Mouse (Mus musculus) heart, adult 18-20 months (tissue): ENCODE measurements around the gene Gm21830. TPM values are rescaled to one million over a fixed set of nuclear protein-coding genes. Genes with fewer than 3 reads are reported as not detected.
"Not testable (repeated sequence)": the region's sequence is repeated elsewhere in the genome, so short reads cannot be mapped to it uniquely, and the experiment has no call there.

ENCODE experiments used
- DNase-seq, 2 experiments: peaks; one replicate each; pipeline ENCODE4 v3.0.0; 2021 to 2022; ENCODE audit warnings: mixed read lengths in 1 of 2
- long read RNA-seq, 2 experiments: library from polyadenylated mRNA; stranded (forward); transcript quantifications; one replicate each; pipeline ENCODE4 v2.0.0; 2021
- total RNA-seq, 2 experiments: library from RNA; stranded (reverse); gene quantifications; 2 replicates each; pipeline ENCODE4 v1.2.3; 2021

Gm21830 gene
- total RNA-seq, result not detected
- long read RNA-seq, experiment 1, result 0 reads
- long read RNA-seq, experiment 2, result 0 reads

- not testable (repeated sequence) for DNase-seq
These were observed at the start of gene Gm21830 for GRCm38 (mm10) chr2:67413425-67413824. Gene Gm21830 (plus strand): TSS chr2:67413725.

- DNase-seq, result no peak
These were observed 49.0 kb upstream of the Gm21830 start for GRCm38 (mm10) chr2:67364506-67364905.

DNA sequence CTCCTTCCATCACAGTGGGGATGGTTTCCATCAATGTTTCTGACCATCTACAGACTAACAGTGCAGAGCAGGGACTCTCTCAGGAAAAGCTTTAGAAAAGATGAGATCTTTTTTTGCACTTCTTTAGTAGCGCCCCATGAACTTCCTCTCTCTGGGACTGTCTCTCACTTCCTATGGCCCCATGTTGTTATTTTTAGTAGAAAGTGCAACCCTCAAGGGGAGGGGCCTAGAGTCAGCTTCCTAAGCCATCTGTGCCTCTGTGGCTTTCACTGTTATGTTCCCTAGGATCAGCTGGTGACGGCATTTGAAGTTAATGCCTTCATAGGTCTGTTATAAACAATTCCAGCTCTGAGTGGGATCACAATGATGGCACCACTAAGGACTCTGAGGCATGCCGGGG is 35.0 kb upstream of the Gm21830 start:
- DNase-seq, result peak in 1 of 2 experiments; percentile 6

- DNase-seq, result no peak
These were observed 7.3 kb downstream of the Gm21830 start for GRCm38 (mm10) chr2:67420853-67421252.

- DNase-seq, result no peak
These were observed 9.3 kb downstream of the Gm21830 start for GRCm38 (mm10) chr2:67422799-67423198.

DNA sequence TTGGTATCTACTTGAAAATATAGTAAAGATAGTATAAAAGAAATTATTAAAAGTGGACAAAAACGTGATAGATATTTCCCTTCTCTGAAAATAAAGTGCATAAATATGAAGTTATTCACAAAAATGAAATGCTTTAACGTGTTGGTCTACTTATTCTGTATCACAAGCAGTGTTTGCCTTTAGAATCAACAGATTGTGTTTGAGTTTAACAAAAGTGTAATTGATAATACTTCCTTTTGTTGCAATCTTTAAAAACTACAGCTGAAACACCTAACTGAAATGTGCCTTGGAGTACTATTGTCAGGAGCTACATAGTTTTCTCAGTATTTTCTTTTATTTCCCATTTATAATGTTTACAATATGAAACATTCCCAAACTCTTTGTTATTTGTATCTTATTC is 19.6 kb downstream of the Gm21830 start, which contains the start of gene Gm26727:
Gm26727 (minus strand) TSS at position 101 of the 400 bp plus-strand sequence.
- no peak for DNase-seq

GRCm38 (mm10) chr2:67438309-67438708 is 24.8 kb downstream of the Gm21830 start:
- no peak for DNase-seq

- peak; percentile 71 to 75 for DNase-seq
These were observed 32.3 kb downstream of the Gm21830 start, which contains the start of gene Xirp2 for GRCm38 (mm10) chr2:67445780-67446179. Gene Xirp2 (plus strand): TSS chr2:67446002.

GRCm38 (mm10) chr2:67446772-67447171 is 33.2 kb downstream of the Gm21830 start:
- DNase-seq, result peak in 1 of 2 experiments; percentile 21

DNA sequence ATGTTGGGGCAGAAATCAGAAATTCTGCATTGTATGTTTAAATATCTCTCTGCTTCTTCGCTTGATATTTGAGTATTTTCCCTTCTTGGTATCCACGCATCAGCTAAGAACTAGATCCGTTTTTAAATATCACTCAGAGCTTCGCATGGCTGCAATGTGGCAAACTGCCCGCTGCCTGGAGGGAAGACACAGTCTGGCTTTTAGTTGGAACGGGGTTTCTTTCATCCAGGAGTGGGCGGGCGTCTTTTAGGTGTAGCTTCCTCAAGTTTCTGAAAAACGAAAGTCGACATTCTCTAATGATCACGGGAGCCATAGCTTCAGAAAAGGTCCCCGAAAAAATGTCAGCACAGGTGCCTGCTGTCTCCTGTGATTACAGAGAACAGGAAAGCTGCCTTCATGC is 33.7 kb downstream of the Gm21830 start:
- DNase-seq, result peak; percentile 15 to 63

- no peak for DNase-seq
These were observed 47.3 kb downstream of the Gm21830 start for GRCm38 (mm10) chr2:67460857-67461256.

DNA sequence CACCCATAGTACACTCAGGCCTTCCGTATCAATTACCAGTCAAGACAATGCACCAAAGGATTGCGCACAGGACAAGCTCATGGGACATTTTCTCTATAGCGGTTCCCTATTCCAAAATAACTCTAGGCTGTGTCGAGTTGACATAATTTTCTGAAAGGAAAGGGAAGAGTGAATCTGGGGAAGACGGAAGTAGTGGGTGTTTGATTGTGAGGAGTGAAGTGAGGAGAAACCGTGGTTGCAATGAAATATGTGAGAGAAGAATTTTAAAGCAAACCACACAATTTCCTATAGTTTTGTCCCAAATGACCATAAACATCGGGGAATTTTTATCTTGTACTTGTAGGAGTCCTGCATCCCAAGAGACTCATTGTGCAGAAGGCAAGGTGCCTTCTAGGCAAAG is 53.5 kb downstream of the Gm21830 start:
- no peak for DNase-seq

GRCm38 (mm10) chr2:67470030-67470429 is 56.5 kb downstream of the Gm21830 start:
- not testable (repeated sequence) for DNase-seq

GRCm38 (mm10) chr2:67477753-67478152 is 64.2 kb downstream of the Gm21830 start:
- DNase-seq, result peak; percentile 12 to 72

DNA sequence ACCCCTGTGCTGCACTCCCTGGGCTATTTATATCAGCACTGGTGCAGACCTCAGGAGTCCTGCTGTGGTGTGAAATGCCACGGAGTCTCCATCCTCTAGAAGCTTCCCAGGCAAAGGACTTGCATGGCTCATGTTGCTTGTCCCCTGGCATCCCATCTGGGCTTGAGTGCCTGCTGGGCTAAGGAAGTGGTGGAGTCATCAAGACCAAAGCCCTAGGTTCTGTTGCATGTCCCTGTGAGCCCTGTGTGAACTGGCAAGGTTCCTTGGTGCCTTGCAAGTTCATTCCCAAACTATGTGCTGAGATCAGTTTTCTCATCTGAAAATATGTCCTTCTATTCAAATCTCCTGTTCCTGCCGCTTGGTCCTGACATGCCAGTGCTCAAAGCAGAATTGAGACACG is 67.5 kb downstream of the Gm21830 start:
- DNase-seq, result peak; percentile 23 to 33

Other genes with a start within 250 kb of the Gm21830 start
- gene Gm26727, start 19.5 kb downstream of the Gm21830 start, total RNA-seq, result not detected
- 100 to 1,000 TPM; 312 to 316 TPM for gene Xirp2, start 32.3 kb downstream of the Gm21830 start, total RNA-seq
- 1 to 10 TPM; 1.2 to 2.3 TPM for gene B3galt1, start 152.1 kb downstream of the Gm21830 start, total RNA-seq